Mouse (Mus musculus) layer of hippocampus, postnatal 14 days (tissue): Measurements from ENCODE around the gene Ace3. TPM values are rescaled to one million over a fixed set of nuclear protein-coding genes. Genes with fewer than 3 reads are reported as not detected.
A peak's percentile ranks its signal among the peaks of the same experiment; 100 is the strongest.
"Not testable (repeated sequence)": the region's sequence is repeated elsewhere in the genome, so short reads cannot be mapped to it uniquely, and the experiment has no call there.

Experiments used
- DNase-seq, 2 experiments: peaks; one replicate each; pipeline ENCODE4 v3.0.0; 2021 to 2022; ENCODE audit warnings: low spot score in 2 of 2, mixed read lengths in 1 of 2
- total RNA-seq, 2 experiments: library from RNA; stranded (reverse); gene quantifications; 2 replicates each; pipeline ENCODE4 v1.2.3; 2021

The Ace3 gene
- total RNA-seq, 2 experiments from 2014 or later: not detected

- DNase-seq: no peak
Observed at GRCm38 (mm10) chr11:105978232-105978631, 16.2 kb upstream of the Ace3 start.

- no peak for DNase-seq
Observed at GRCm38 (mm10) chr11:105978634-105979033, 15.8 kb upstream of the Ace3 start.

DNA sequence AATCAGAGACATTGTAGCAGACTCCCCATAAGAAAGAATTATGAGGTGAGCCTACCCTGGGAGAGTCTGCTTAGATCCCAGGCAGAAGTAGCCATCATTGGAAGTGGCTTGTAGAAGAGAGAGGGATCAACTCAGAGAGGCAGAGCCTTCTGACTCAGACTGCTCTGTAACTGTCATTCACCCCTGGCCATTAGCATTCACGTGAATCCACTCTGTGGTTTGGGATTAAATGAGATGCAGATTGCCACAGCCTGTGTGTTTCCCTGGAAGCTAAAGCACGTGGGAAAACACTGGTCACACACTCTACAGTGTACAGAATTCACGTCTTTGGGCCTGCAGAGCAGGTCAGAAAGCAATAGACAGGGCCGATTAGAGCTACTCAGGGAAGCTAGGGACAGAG is 10.0 kb upstream of the Ace3 start:
- DNase-seq: no peak

GRCm38 (mm10) chr11:105987446-105987845 is 7.0 kb upstream of the Ace3 start:
- DNase-seq: no peak

- no peak for DNase-seq
Observed at GRCm38 (mm10) chr11:105989446-105989845, 5.0 kb upstream of the Ace3 start.

- no peak for DNase-seq
Observed at GRCm38 (mm10) chr11:105990231-105990630, 4.2 kb upstream of the Ace3 start.

DNA sequence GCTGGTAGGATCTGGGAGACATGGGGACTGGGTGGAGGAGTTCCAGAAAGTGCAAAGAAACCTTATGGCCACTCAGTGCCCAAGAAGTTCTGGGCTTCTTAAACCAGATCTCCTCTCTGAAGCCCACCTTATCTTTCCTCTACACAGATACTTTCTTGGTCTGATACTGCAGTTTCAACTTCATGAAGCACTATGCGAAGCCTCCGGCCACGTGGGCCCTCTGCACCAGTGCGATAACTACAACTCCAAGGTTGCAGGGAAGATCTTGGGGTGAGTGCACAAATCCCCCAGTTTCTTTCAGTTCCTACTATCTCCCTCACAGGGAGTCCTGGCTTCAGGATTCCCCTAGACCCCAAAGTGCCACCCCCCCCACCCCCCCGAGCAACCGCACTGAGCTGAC is 5.6 kb downstream of the Ace3 start:
- no peak for DNase-seq

- DNase-seq: peak in 1 of 2 experiments; percentile 40
Observed at GRCm38 (mm10) chr11:106001718-106002117, 7.2 kb downstream of the Ace3 start.

DNA sequence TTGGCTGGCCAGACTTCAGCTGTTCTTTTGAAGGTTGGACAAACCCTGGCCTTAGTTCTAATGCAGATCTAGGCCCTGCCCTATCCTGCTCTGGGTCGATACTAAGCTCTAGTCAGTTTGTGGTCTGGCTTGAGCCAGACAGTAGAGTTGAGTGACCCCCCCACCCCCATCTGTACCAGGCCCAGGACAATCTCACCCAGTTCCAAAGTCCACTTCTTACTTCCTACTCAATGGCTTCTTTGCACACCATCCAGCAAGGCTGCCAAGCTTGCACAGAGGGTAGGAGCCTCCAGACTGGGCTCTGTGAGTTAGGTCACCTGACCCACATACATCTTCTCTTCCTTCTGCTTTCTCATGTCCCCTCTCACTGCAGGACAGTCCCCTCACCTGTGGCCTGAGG is 10.1 kb downstream of the Ace3 start:
- DNase-seq: no peak

GRCm38 (mm10) chr11:106005970-106006369 is 11.5 kb downstream of the Ace3 start:
- no peak for DNase-seq

- DNase-seq: no peak
Observed at GRCm38 (mm10) chr11:106007821-106008220, 13.3 kb downstream of the Ace3 start, which contains the start of gene Kcnh6. Kcnh6 (plus strand) TSS chr11:106008124.

- DNase-seq: no peak
Observed at GRCm38 (mm10) chr11:106012711-106013110, 18.2 kb downstream of the Ace3 start.

GRCm38 (mm10) chr11:106013556-106014225 is 19.2 kb downstream of the Ace3 start:
- peak; percentile 49 to 51 for DNase-seq

GRCm38 (mm10) chr11:106016440-106016839 is 22.0 kb downstream of the Ace3 start:
- DNase-seq: no peak

- peak; percentile 26 to 40 for DNase-seq
Observed at GRCm38 (mm10) chr11:106020051-106020763, 25.7 kb downstream of the Ace3 start.

- DNase-seq: no peak
Observed at GRCm38 (mm10) chr11:106025774-106026173, 31.3 kb downstream of the Ace3 start.

- peak; percentile 42 to 65 for DNase-seq
Observed at GRCm38 (mm10) chr11:106026465-106027151, 32.1 kb downstream of the Ace3 start.

- DNase-seq: no peak
Observed at GRCm38 (mm10) chr11:106027607-106028006, 33.1 kb downstream of the Ace3 start.

GRCm38 (mm10) chr11:106032074-106032473 is 37.6 kb downstream of the Ace3 start:
- not testable (repeated sequence) for DNase-seq

- peak in 1 of 2 experiments; percentile 44 for DNase-seq
Observed at GRCm38 (mm10) chr11:106033491-106033919, 39.0 kb downstream of the Ace3 start.

DNA sequence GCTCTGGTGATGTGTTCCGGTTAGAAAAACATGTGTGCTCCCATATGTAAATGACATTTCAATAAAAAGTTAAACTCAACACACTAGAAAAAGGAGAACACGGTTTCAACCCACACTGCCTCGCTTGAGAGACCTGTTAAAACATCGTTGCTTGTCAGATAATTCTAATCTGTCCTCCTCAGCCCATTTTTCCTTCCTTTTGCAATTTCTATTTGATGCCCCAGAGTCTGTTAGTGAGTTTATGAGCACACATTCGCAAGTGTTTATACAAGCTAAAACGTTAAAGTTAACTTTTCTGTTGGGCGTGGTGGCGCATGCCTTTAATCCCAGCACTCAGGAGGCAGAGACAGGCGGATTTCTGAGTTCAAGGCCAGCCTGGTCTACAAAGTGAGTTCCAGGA is 40.5 kb downstream of the Ace3 start:
- no peak for DNase-seq
